ENCODE assay signal across 20 mouse cellular contexts in genomic region chr4:134672326-134672725, GRCm38 (mm10).
"Had no signal": no experiment of that assay in that cellular context is flagged by ENCODE, and none has a peak within 500 bp of the region (broad histone marks: within the 10 kb centered on the region; RNA-seq: fewer than 3 reads in every experiment).

No protein-coding gene starts in this region.

- H3K4me3 ChIP-seq: limb, embryonic 10.5 days; limb, embryonic 13.5 days; liver, embryonic 12.5 days; liver, embryonic 15.5 days; lung, embryonic 15.5 days; midbrain, embryonic 12.5 days; midbrain, embryonic 15.5 days; neural tube, embryonic 12.5 days; neural tube, embryonic 15.5 days had no signal

- ATAC-seq: liver, embryonic 12.5 days; midbrain, embryonic 15.5 days had no signal

- H3K9me3 ChIP-seq: limb, embryonic 10.5 days; limb, embryonic 13.5 days; liver, embryonic 12.5 days; liver, embryonic 15.5 days; lung, embryonic 15.5 days; midbrain, embryonic 12.5 days; midbrain, embryonic 15.5 days; neural tube, embryonic 12.5 days; neural tube, embryonic 15.5 days had no signal

- H3K4me1 ChIP-seq: lung, embryonic 15.5 days had no signal

- H3K36me3 ChIP-seq: limb, embryonic 10.5 days; limb, embryonic 13.5 days; liver, embryonic 12.5 days; liver, embryonic 15.5 days; lung, embryonic 15.5 days; midbrain, embryonic 12.5 days; midbrain, embryonic 15.5 days; neural tube, embryonic 12.5 days; neural tube, embryonic 15.5 days had no signal

- H3K27me3 ChIP-seq: limb, embryonic 13.5 days; liver, embryonic 15.5 days; lung, embryonic 15.5 days; midbrain, embryonic 15.5 days; neural tube, embryonic 12.5 days; neural tube, embryonic 15.5 days had no signal

- DNase-seq: kidney, adult 2 months; kidney, postnatal 36 days; layer of hippocampus, postnatal 36 days; liver; lung, adult 18-20 months; lung, postnatal 10 days; lung, postnatal 36 days; right cerebral cortex, postnatal 25 days; thymus, adult 18-20 months; thymus, postnatal 36 days had no signal

- H3K27ac ChIP-seq: kidney, postnatal 0 days; liver, embryonic 12.5 days; liver, embryonic 15.5 days; lung, embryonic 15.5 days; midbrain, embryonic 12.5 days; midbrain, embryonic 15.5 days; neural tube, embryonic 12.5 days; neural tube, embryonic 15.5 days had no signal
